Mouse (Mus musculus) liver, embryonic 13.5 days (tissue): Measurements from ENCODE around the gene Auts2. TPM values are rescaled to one million over a fixed set of nuclear protein-coding genes. Genes with fewer than 3 reads are reported as not detected.

Experiments
- ATAC-seq: fragments of 200-750 bp; cut with Nextera tagmentation; 2 replicates; pipeline ENCODE4 v1.8.0; 2017; ENCODE audit warnings: low read depth, mild to moderate bottlenecking, moderate number of reproducible peaks, moderate library complexity
- DNase-seq: peaks from one replicate; pipeline ENCODE4 v3.0.0; 2022
- H3K27ac ChIP-seq: fragments of 300-500 bp; sonication (generic); 2 replicates; pipeline ENCODE4 v1.5.1; 2015; ENCODE audit warnings: moderate library complexity, mild to moderate bottlenecking, inconsistent platforms
- H3K27me3 ChIP-seq: fragments of 300-500 bp; sonication (generic); 2 replicates; pipeline ENCODE4 v1.6.1; 2015; ENCODE audit warnings: mild to moderate bottlenecking, inconsistent platforms
- H3K36me3 ChIP-seq: fragments of 300-500 bp; sonication (generic); 2 replicates; pipeline ENCODE4 v1.6.1; 2015; ENCODE audit warnings: mild to moderate bottlenecking, inconsistent platforms
- H3K4me1 ChIP-seq: fragments of 300-500 bp; sonication (generic); replicated peaks from 2 replicates; pipeline ENCODE4 v1.6.1; 2015; ENCODE audit warnings: inconsistent platforms
- H3K4me2 ChIP-seq: fragments of 300-500 bp; sonication (generic); 2 replicates; pipeline ENCODE4 v1.6.1; 2015; ENCODE audit warnings: inconsistent platforms, mild to moderate bottlenecking, moderate library complexity
- H3K4me3 ChIP-seq: fragments of 300-500 bp; sonication (generic); replicated peaks from 2 replicates; pipeline ENCODE4 v1.5.1; 2015; ENCODE audit warnings: mild to moderate bottlenecking, inconsistent platforms
- H3K9ac ChIP-seq: fragments of 300-500 bp; sonication (generic); 2 replicates; pipeline ENCODE4 v1.6.1; 2015; ENCODE audit warnings: mild to moderate bottlenecking, inconsistent platforms
- H3K9me3 ChIP-seq: fragments of 300-500 bp; sonication (generic); replicated peaks from 2 replicates; pipeline ENCODE4 v1.6.1; 2016; ENCODE audit warnings: inconsistent platforms
- WGBS: fragments of 180-500 bp; shearing (Covaris S2); methylation state at CpG from one replicate; pipeline ENCODE4 v1.1.7; 2015; ENCODE audit not compliant: insufficient replicate concordance; 5-methylcytosine and 5-hydroxymethylcytosine counted together
- polyA plus RNA-seq: library from polyadenylated mRNA; unstranded; fragments of >200 nt; fragmentation: Nextera tagmentation; extraction: Ambion mirVana; gene quantifications from 2 replicates; pipeline ENCODE4 v1.2.1, GENCODE M21; 2015

Gene Auts2
- polyA plus RNA-seq, 1 experiment from 2014 or later, result 1.5 TPM

- no peaks in the 10 kb centered on the region for H3K9me3 ChIP-seq
- ATAC-seq (no peak), DNase-seq (no peak)
- no peaks in the 10 kb centered on the region for H3K4me1 ChIP-seq
- no peaks in the 10 kb centered on the region for H3K36me3 ChIP-seq
- H3K9ac ChIP-seq, result no peak overlapping the region
- no peak overlapping the region for H3K4me2 ChIP-seq
- no peak overlapping the region for H3K4me3 ChIP-seq
- H3K27me3 ChIP-seq, result no peaks in the 10 kb centered on the region
- H3K27ac ChIP-seq, result no peak overlapping the region
These were observed 746.1 kb downstream of the Auts2 start for GRCm38 (mm10) chr5:131797044-131797443.

GRCm38 (mm10) chr5:131794411-131795133, 748.6 kb downstream of the Auts2 start:
- no peaks in the 10 kb centered on the region for H3K27me3 ChIP-seq
- ATAC-seq (no peak), DNase-seq (no peak)
- no peaks in the 10 kb centered on the region for H3K9me3 ChIP-seq
- no peaks in the 10 kb centered on the region for H3K4me1 ChIP-seq
- no peak overlapping the region for H3K4me3 ChIP-seq
- no peak overlapping the region for H3K9ac ChIP-seq
- 51% methylated on average over 18 of the region's 18 CpGs for WGBS
- H3K27ac ChIP-seq, result no peak overlapping the region
- no peak overlapping the region for H3K4me2 ChIP-seq
- no peaks in the 10 kb centered on the region for H3K36me3 ChIP-seq

GRCm38 (mm10) chr5:131789601-131790000, 753.5 kb downstream of the Auts2 start:
- Histone ChIP-seq H3K9ac (no peak overlapping the region), H3K9me3 (no peaks in the 10 kb centered on the region), H3K4me3 (no peak overlapping the region), H3K4me1 (no peaks in the 10 kb centered on the region), H3K4me2 (no peak overlapping the region), H3K27me3 (no peaks in the 10 kb centered on the region), H3K27ac (no peak overlapping the region), H3K36me3 (no peaks in the 10 kb centered on the region)
- ATAC-seq (no peak), DNase-seq (no peak)
- 59% methylated on average over 8 of the region's 8 CpGs for WGBS

- no peak overlapping the region for H3K4me3 ChIP-seq
- no peaks in the 10 kb centered on the region for H3K36me3 ChIP-seq
- no peak for ATAC-seq
- no peak for DNase-seq
- H3K27ac ChIP-seq, result no peak overlapping the region
- H3K4me2 ChIP-seq, result no peak overlapping the region
- no peaks in the 10 kb centered on the region for H3K27me3 ChIP-seq
- no peak overlapping the region for H3K9ac ChIP-seq
- H3K4me1 ChIP-seq, result no peaks in the 10 kb centered on the region
- no peaks in the 10 kb centered on the region for H3K9me3 ChIP-seq
- WGBS, result 58% methylated on average over 6 of the region's 6 CpGs
These were observed 755.1 kb downstream of the Auts2 start for GRCm38 (mm10) chr5:131788008-131788407.

- ATAC-seq (no peak), DNase-seq (no peak)
- Histone ChIP-seq H3K36me3 (no peaks in the 10 kb centered on the region), H3K4me1 (no peaks in the 10 kb centered on the region), H3K4me3 (no peak overlapping the region), H3K9ac (no peak overlapping the region), H3K27ac (no peak overlapping the region), H3K9me3 (no peaks in the 10 kb centered on the region), H3K27me3 (no peaks in the 10 kb centered on the region), H3K4me2 (no peak overlapping the region)
- 61% methylated on average over 3 of the region's 3 CpGs for whole genome bisulfite sequencing
These were observed 759.9 kb downstream of the Auts2 start for GRCm38 (mm10) chr5:131783241-131783640.

- no peak overlapping the region for H3K27ac ChIP-seq
- H3K9me3 ChIP-seq, result no peaks in the 10 kb centered on the region
- no peak overlapping the region for H3K4me3 ChIP-seq
- H3K4me2 ChIP-seq, result no peak overlapping the region
- no peak overlapping the region for H3K9ac ChIP-seq
- DNase-seq (no peak), ATAC-seq (no peak)
- no peaks in the 10 kb centered on the region for H3K4me1 ChIP-seq
- 80% methylated on average over 14 of the region's 14 CpGs for WGBS
- no peaks in the 10 kb centered on the region for H3K27me3 ChIP-seq
- H3K36me3 ChIP-seq, result no peaks in the 10 kb centered on the region
These were observed 762.1 kb downstream of the Auts2 start for GRCm38 (mm10) chr5:131781063-131781462.

- H3K9me3 ChIP-seq, result no peaks in the 10 kb centered on the region
- H3K4me2 ChIP-seq, result no peak overlapping the region
- DNase-seq, result no peak
- no peak overlapping the region for H3K27ac ChIP-seq
- H3K27me3 ChIP-seq, result no peaks in the 10 kb centered on the region
- ATAC-seq, result no peak
- H3K36me3 ChIP-seq, result no peaks in the 10 kb centered on the region
- no peaks in the 10 kb centered on the region for H3K4me1 ChIP-seq
- H3K4me3 ChIP-seq, result no peak overlapping the region
- no peak overlapping the region for H3K9ac ChIP-seq
These were observed 764.0 kb downstream of the Auts2 start for GRCm38 (mm10) chr5:131779171-131779570.

GRCm38 (mm10) chr5:131775672-131776071, 767.5 kb downstream of the Auts2 start:
- Histone ChIP-seq H3K9me3 (no peaks in the 10 kb centered on the region), H3K36me3 (no peaks in the 10 kb centered on the region), H3K4me1 (no peaks in the 10 kb centered on the region), H3K4me2 (no peak overlapping the region), H3K9ac (no peak overlapping the region), H3K4me3 (no peak overlapping the region), H3K27me3 (no peaks in the 10 kb centered on the region), H3K27ac (no peak overlapping the region)
- ATAC-seq, result no peak
- DNase-seq, result no peak
- WGBS, result 58% methylated on average over 5 of the region's 5 CpGs

- no peak overlapping the region for H3K9ac ChIP-seq
- 63% methylated on average over 12 of the region's 12 CpGs for WGBS
- H3K36me3 ChIP-seq, result no peaks in the 10 kb centered on the region
- ATAC-seq (no peak), DNase-seq (no peak)
- no peaks in the 10 kb centered on the region for H3K9me3 ChIP-seq
- H3K4me1 ChIP-seq, result no peaks in the 10 kb centered on the region
- H3K4me2 ChIP-seq, result no peak overlapping the region
- 0 out of 2 replicates have a peak, but pooled peaks cover 2% of the 10 kb centered on the region for H3K27me3 ChIP-seq
- H3K27ac ChIP-seq, result no peak overlapping the region
- H3K4me3 ChIP-seq, result no peak overlapping the region
These were observed 767.9 kb downstream of the Auts2 start for GRCm38 (mm10) chr5:131775222-131775621.

GRCm38 (mm10) chr5:131774792-131775191, 768.4 kb downstream of the Auts2 start:
- H3K4me3 ChIP-seq, result no peak overlapping the region

GRCm38 (mm10) chr5:131772616-131773015, 770.5 kb downstream of the Auts2 start:
- Histone ChIP-seq H3K36me3 (no peaks in the 10 kb centered on the region), H3K27ac (no peak overlapping the region), H3K9ac (no peak overlapping the region), H3K4me2 (no peak overlapping the region), H3K9me3 (no peaks in the 10 kb centered on the region), H3K4me3 (no peak overlapping the region), H3K27me3 (peaks cover 6% of the 10 kb centered on the region; the same call in 1 of the 2 replicates), H3K4me1 (0 out of 2 replicates have a peak, but pooled peaks cover 3% of the 10 kb centered on the region)
- no peak for DNase-seq
- 52% methylated on average over 1 of the region's 1 CpGs for WGBS
- no peak for ATAC-seq

More at GRCm38 (mm10) chr5:131774792-131775191, 768.4 kb downstream of the Auts2 start:
- 0 out of 2 replicates have a peak, but pooled peaks cover 2% of the 10 kb centered on the region for H3K27me3 ChIP-seq
- ATAC-seq (no peak), DNase-seq (no peak)
- H3K4me1 ChIP-seq, result no peaks in the 10 kb centered on the region
- 76% methylated on average over 6 of the region's 6 CpGs for WGBS
- no peak overlapping the region for H3K9ac ChIP-seq
- no peak overlapping the region for H3K27ac ChIP-seq
- no peak overlapping the region for H3K4me2 ChIP-seq
- H3K9me3 ChIP-seq, result no peaks in the 10 kb centered on the region
- H3K36me3 ChIP-seq, result no peaks in the 10 kb centered on the region

GRCm38 (mm10) chr5:131769273-131769672, 773.9 kb downstream of the Auts2 start:
- peak; percentile 53; the same call in 1 of the 2 replicates for ATAC-seq
- H3K27me3 ChIP-seq, result peaks cover 10% of the 10 kb centered on the region; the same call in 1 of the 2 replicates
- H3K9me3 ChIP-seq, result no peaks in the 10 kb centered on the region
- H3K27ac ChIP-seq, result no peak overlapping the region
- peak; percentile 6 for DNase-seq
- H3K4me2 ChIP-seq, result no peak overlapping the region
- no peak overlapping the region for H3K4me3 ChIP-seq
- H3K9ac ChIP-seq, result no peak overlapping the region
- no peaks in the 10 kb centered on the region for H3K36me3 ChIP-seq
- H3K4me1 ChIP-seq, result 0 out of 2 replicates have a peak, but pooled peaks cover 3% of the 10 kb centered on the region
- 26% methylated on average over 11 of the region's 11 CpGs for WGBS
